Mouse (Mus musculus) liver, embryonic 14.5 days (tissue): ENCODE data around the gene H6pd.

Source experiments
- CTCF ChIP-seq: IDR thresholded peaks from 2 replicates; pipeline ENCODE4 v1.5.1; 2016; ENCODE audit warnings: antibody characterized with exemption, low read depth, control low read depth
- EP300 ChIP-seq: IDR thresholded peaks from 2 replicates; pipeline ENCODE4 v1.6.1; 2016; ENCODE audit warnings: antibody characterized with exemption, low read depth

- TF ChIP-seq CTCF, result no peak
- no peak for TF ChIP-seq EP300
Observed at GRCm38 (mm10) chr4:150014378-150015091, 5.7 kb upstream of the H6pd start.
